ENCODE assay signal across 13 mouse cellular contexts in genomic region chr19:6939106-6940002, GRCm38 (mm10). TPM values are rescaled to one million over a fixed set of nuclear protein-coding genes. Genes with fewer than 3 reads are reported as not detected.
DNase-seq lines count a peak whose midpoint lies in the region; ATAC-seq and TF ChIP-seq lines count a peak whose summit lies in the region.
"Had no signal": no experiment of that assay in that cellular context is flagged by ENCODE, and none has a peak within 500 bp of the region (broad histone marks: within the 10 kb centered on the region; RNA-seq: fewer than 3 reads in every experiment).

No protein-coding gene starts in this region.

- peak overlapping the region; percentile 97; the same call in 1 of the 2 replicates for H3K27ac ChIP-seq in left cerebral cortex, adult 2 months
- no peak overlapping the region for H3K27ac ChIP-seq in embryonic facial prominence, embryonic 13.5 days
- H3K27ac ChIP-seq in hindbrain, embryonic 13.5 days = no peak overlapping the region
- H3K27ac ChIP-seq in neural tube, embryonic 13.5 days (replicated peaks) = no peak overlapping the region
- H3K27ac ChIP-seq: embryonic facial prominence, embryonic 15.5 days; liver, embryonic 13.5 days had no signal

- no peak overlapping the region; the same call in 1 of the 2 replicates for H3K4me2 ChIP-seq in embryonic facial prominence, embryonic 13.5 days
- peak overlapping the region; percentile 98 for H3K4me2 ChIP-seq in hindbrain, embryonic 13.5 days
- peak overlapping the region; percentile 99 for H3K4me2 ChIP-seq in neural tube, embryonic 13.5 days

- 91% methylated on average over 20 of the region's 20 CpGs for WGBS in embryonic facial prominence, embryonic 13.5 days
- 93% methylated on average over 20 of the region's 20 CpGs for WGBS in hindbrain, embryonic 13.5 days
- WGBS in neural tube, embryonic 13.5 days = 88% methylated on average over 20 of the region's 20 CpGs

- peak overlapping the region; percentile 93 for H3K9ac ChIP-seq in embryonic facial prominence, embryonic 13.5 days
- H3K9ac ChIP-seq in hindbrain, embryonic 13.5 days = peak overlapping the region; percentile 97
- H3K9ac ChIP-seq in neural tube, embryonic 13.5 days = peak overlapping the region; percentile 91
- H3K9ac ChIP-seq: embryonic facial prominence, embryonic 15.5 days had no signal

- peaks cover 26% of the 10 kb centered on the region for H3K4me1 ChIP-seq in embryonic facial prominence, embryonic 13.5 days
- peaks cover 49% of the 10 kb centered on the region for H3K4me1 ChIP-seq in hindbrain, embryonic 13.5 days (replicated peaks)
- H3K4me1 ChIP-seq in neural tube, embryonic 13.5 days (replicated peaks) = peaks cover 47% of the 10 kb centered on the region

- no peak for ATAC-seq in embryonic facial prominence, embryonic 13.5 days (ENCODE audit: insufficient number of reproducible peaks, insufficient read depth, low FRiP score, low TSS enrichment, low read depth)
- ATAC-seq in hindbrain, embryonic 13.5 days (ENCODE audit: low FRiP score) = no peak
- ATAC-seq in neural tube, embryonic 13.5 days (ENCODE audit: low read depth) = no peak
- ATAC-seq: inflammation-experienced regulatory T-cells, adult 6 months had no signal

- no peak for TF ChIP-seq CTCF in left cerebral cortex, adult 2 months (IDR thresholded peaks at IDR 0.05)

- no peaks in the 10 kb centered on the region; the same call in 1 of the 2 replicates for H3K36me3 ChIP-seq in embryonic facial prominence, embryonic 13.5 days
- peaks cover 9% of the 10 kb centered on the region; the same call in 1 of the 2 replicates for H3K36me3 ChIP-seq in hindbrain, embryonic 13.5 days
- H3K36me3 ChIP-seq in neural tube, embryonic 13.5 days = no peaks in the 10 kb centered on the region; the same call in 1 of the 2 replicates
- H3K36me3 ChIP-seq: embryonic facial prominence, embryonic 15.5 days; liver, embryonic 13.5 days had no signal

- no peak for DNase-seq in left cerebral cortex, adult 2 months (ENCODE audit: extremely low spot score in 1 of 2, low spot score in 2 of 2)
- DNase-seq in left cerebral cortex, postnatal 36 days (ENCODE audit: low spot score in 2 of 2) = no peak
- DNase-seq in right cerebral cortex, postnatal 25 days = no peak
- DNase-seq in ovary, adult 18-20 months (ENCODE audit: low spot score) = no peak
- DNase-seq: adrenal gland, adult 8-10 months; gastrocnemius, postnatal 14 days; liver, embryonic 13.5 days had no signal

- peaks cover 21% of the 10 kb centered on the region for H3K27me3 ChIP-seq in embryonic facial prominence, embryonic 13.5 days
- H3K27me3 ChIP-seq in hindbrain, embryonic 13.5 days = peaks cover 32% of the 10 kb centered on the region
- H3K27me3 ChIP-seq in neural tube, embryonic 13.5 days = peaks cover 29% of the 10 kb centered on the region

- H3K4me3 ChIP-seq in left cerebral cortex, adult 2 months = peak overlapping the region; percentile 92
- 0 out of 2 replicates have a peak overlapping the region, but pooled peaks have one; percentile 3 for H3K4me3 ChIP-seq in embryonic facial prominence, embryonic 13.5 days
- H3K4me3 ChIP-seq in hindbrain, embryonic 13.5 days = peak overlapping the region; percentile 84
- peak overlapping the region; percentile 70 for H3K4me3 ChIP-seq in neural tube, embryonic 13.5 days

- no peaks in the 10 kb centered on the region for H3K9me3 ChIP-seq in embryonic facial prominence, embryonic 13.5 days
- no peaks in the 10 kb centered on the region for H3K9me3 ChIP-seq in hindbrain, embryonic 13.5 days
- no peaks in the 10 kb centered on the region for H3K9me3 ChIP-seq in neural tube, embryonic 13.5 days
- H3K9me3 ChIP-seq: embryonic facial prominence, embryonic 15.5 days; liver, embryonic 13.5 days had no signal

- intact Hi-C loops in left cerebral cortex, adult 2 months (cut with DNase I) = loop anchor here (5.0 kb wide), 1 partner anchor 38 kb away; the partner anchor contains the start of gene Plcb3
- intact Hi-C loops in left cerebral cortex, postnatal 36 days (cut with DNase I) = loop anchor here (10.0 kb wide), 2 partner anchors 445 to 695 kb away; partner anchors contain the start of gene Atg2a

RNA-seq across cellular contexts. Expression of gene Bad, which starts 2.3 kb away (rescaled TPM):
- total RNA-seq in left cerebral cortex, adult 2 months (2021) = 10 to 100 TPM; 34.8 to 36.2 TPM
- 10 to 100 TPM; 36.6 to 42.6 TPM for total RNA-seq in left cerebral cortex, postnatal 36 days (2021)
- polyA plus RNA-seq in embryonic facial prominence, embryonic 13.5 days (2015; fragmentation: Nextera tagmentation; extraction: Ambion mirVana) = 80.0 and 83.6 TPM in 2 replicates
- polyA plus RNA-seq in hindbrain, embryonic 13.5 days (2015; fragmentation: Nextera tagmentation; extraction: Ambion mirVana) = 83.1 and 86.9 TPM in 2 replicates
- polyA plus RNA-seq in neural tube, embryonic 13.5 days (2015; fragmentation: Nextera tagmentation; extraction: Ambion mirVana) = 90.4 and 95.1 TPM in 2 replicates

RNA-seq across cellular contexts. Expression of gene Gpr137, which starts 2.9 kb away (rescaled TPM):
- total RNA-seq in left cerebral cortex, adult 2 months (2021) = 100 to 1,000 TPM in 1 of 2 experiments, 10 to 100 TPM in 1; 97.3 to 104 TPM
- 100 to 1,000 TPM in 1 of 2 experiments, 10 to 100 TPM in 1; 94.1 to 108 TPM for total RNA-seq in left cerebral cortex, postnatal 36 days (2021)
- polyA plus RNA-seq in embryonic facial prominence, embryonic 13.5 days (2015; fragmentation: Nextera tagmentation; extraction: Ambion mirVana) = 26.9 and 35.2 TPM in 2 replicates
- polyA plus RNA-seq in hindbrain, embryonic 13.5 days (2015; fragmentation: Nextera tagmentation; extraction: Ambion mirVana) = 53.1 and 54.7 TPM in 2 replicates
- polyA plus RNA-seq in neural tube, embryonic 13.5 days (2015; fragmentation: Nextera tagmentation; extraction: Ambion mirVana) = 50.6 and 57.0 TPM in 2 replicates

RNA-seq across cellular contexts. Expression of gene Kcnk4, which starts 5.0 kb away (rescaled TPM):
- 10 to 100 TPM; 39.1 to 39.2 TPM for total RNA-seq in left cerebral cortex, adult 2 months (2021)
- total RNA-seq in left cerebral cortex, postnatal 36 days (2021) = 10 to 100 TPM; 34.9 to 37.0 TPM
- polyA plus RNA-seq in embryonic facial prominence, embryonic 13.5 days (2015; fragmentation: Nextera tagmentation; extraction: Ambion mirVana) = 1.2 and 1.3 TPM in 2 replicates
- polyA plus RNA-seq in hindbrain, embryonic 13.5 days (2015; fragmentation: Nextera tagmentation; extraction: Ambion mirVana) = 1.7 and 2.2 TPM in 2 replicates
- polyA plus RNA-seq in neural tube, embryonic 13.5 days (2015; fragmentation: Nextera tagmentation; extraction: Ambion mirVana) = 3.4 and 5.2 TPM in 2 replicates
- total RNA-seq: gastrocnemius, postnatal 14 days had no signal
- polyA plus RNA-seq: inflammation-experienced regulatory T-cells, adult 6 months; liver, embryonic 13.5 days; small intestine, adult 2 months had no signal

RNA-seq across cellular contexts. Expression of gene Catsperz, which starts 14.2 kb away (rescaled TPM):
- total RNA-seq in left cerebral cortex, adult 2 months (2021) = 10 to 100 TPM; 23.1 TPM
- 10 to 100 TPM; 23.8 to 30.8 TPM for total RNA-seq in left cerebral cortex, postnatal 36 days (2021)
- 2.3 and 3.4 TPM in 2 replicates for polyA plus RNA-seq in embryonic facial prominence, embryonic 13.5 days (2015; fragmentation: Nextera tagmentation; extraction: Ambion mirVana)
- polyA plus RNA-seq in hindbrain, embryonic 13.5 days (2015; fragmentation: Nextera tagmentation; extraction: Ambion mirVana) = 0.86 and 1.00 TPM in 2 replicates
- 3.0 and 7.9 TPM in 2 replicates for polyA plus RNA-seq in neural tube, embryonic 13.5 days (2015; fragmentation: Nextera tagmentation; extraction: Ambion mirVana)
- total RNA-seq: adrenal gland, adult 8-10 months; gastrocnemius, postnatal 14 days had no signal
- polyA plus RNA-seq: small intestine, adult 2 months had no signal

RNA-seq across cellular contexts. Expression of gene Esrra, which starts 17.7 kb away (rescaled TPM):
- total RNA-seq in left cerebral cortex, adult 2 months (2021) = 10 to 100 TPM; 66.8 to 69.2 TPM
- total RNA-seq in left cerebral cortex, postnatal 36 days (2021) = 10 to 100 TPM; 60.6 to 66.4 TPM
- 9.5 and 10.9 TPM in 2 replicates for polyA plus RNA-seq in embryonic facial prominence, embryonic 13.5 days (2015; fragmentation: Nextera tagmentation; extraction: Ambion mirVana)
- 15.8 and 16.6 TPM in 2 replicates for polyA plus RNA-seq in hindbrain, embryonic 13.5 days (2015; fragmentation: Nextera tagmentation; extraction: Ambion mirVana)
- 15.5 and 16.9 TPM in 2 replicates for polyA plus RNA-seq in neural tube, embryonic 13.5 days (2015; fragmentation: Nextera tagmentation; extraction: Ambion mirVana)

Comparison
In these comparisons a context has a peak if more than half of its experiments do, and no peak if none do; other contexts are left out.
1. H3K4me3 ChIP-seq: peak in every context shown above with its lines; median percentile 92 in left cerebral cortex, adult 2 months; 84 in hindbrain, embryonic 13.5 days; 70 in neural tube, embryonic 13.5 days; 3 in embryonic facial prominence, embryonic 13.5 days.